Mouse (Mus musculus) spleen, adult 2 months (tissue): Measurements from ENCODE around the gene Zfp987.
"Not testable (repeated sequence)": the region's sequence is repeated elsewhere in the genome, so short reads cannot be mapped to it uniquely, and the experiment has no call there.

Experiments used
- CTCF ChIP-seq: fragments of 200-500 bp; IDR thresholded peaks from 2 replicates; pipeline ENCODE4 v1.5.1; 2011; ENCODE audit warnings: mild to moderate bottlenecking, inconsistent platforms; ENCODE audit not compliant: insufficient read depth, insufficient read length, insufficient replicate concordance; ENCODE audit errors: extremely low read depth
- POLR2A ChIP-seq: fragments of 200-500 bp; IDR thresholded peaks from 2 replicates; pipeline ENCODE4 v1.6.1; 2011; ENCODE audit warnings: low read depth, low read length, inconsistent platforms

DNA sequence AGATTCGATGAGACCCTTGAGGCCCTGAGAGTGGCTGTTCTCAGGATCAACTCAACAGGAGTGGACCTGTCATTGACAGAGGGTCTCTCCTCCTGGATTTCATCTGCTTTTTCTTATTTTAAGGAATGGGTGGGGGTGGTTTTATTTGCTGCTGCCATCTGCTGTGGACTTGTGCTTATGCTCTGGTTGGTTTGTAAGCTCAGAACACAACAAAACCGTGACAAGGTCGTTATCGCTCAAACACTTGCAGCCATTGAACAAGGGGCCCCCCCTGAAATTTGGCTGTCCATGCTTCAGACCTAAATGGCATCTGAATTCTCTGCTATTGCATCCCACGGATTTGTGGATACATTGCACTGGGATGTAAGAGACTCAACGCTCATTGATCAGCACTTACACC, 34.1 kb upstream of the Zfp987 start:
- not testable (repeated sequence) for TF ChIP-seq POLR2A, CTCF
